Mouse (Mus musculus): ENCODE results near the gene Gcc1. TPM values are rescaled to one million over a fixed set of nuclear protein-coding genes. Genes with fewer than 3 reads are reported as not detected.

The Gcc1 gene
- total and polyA plus RNA-seq, 2 experiments from 2014 or later = 9.6 to 17.2 TPM

DNA sequence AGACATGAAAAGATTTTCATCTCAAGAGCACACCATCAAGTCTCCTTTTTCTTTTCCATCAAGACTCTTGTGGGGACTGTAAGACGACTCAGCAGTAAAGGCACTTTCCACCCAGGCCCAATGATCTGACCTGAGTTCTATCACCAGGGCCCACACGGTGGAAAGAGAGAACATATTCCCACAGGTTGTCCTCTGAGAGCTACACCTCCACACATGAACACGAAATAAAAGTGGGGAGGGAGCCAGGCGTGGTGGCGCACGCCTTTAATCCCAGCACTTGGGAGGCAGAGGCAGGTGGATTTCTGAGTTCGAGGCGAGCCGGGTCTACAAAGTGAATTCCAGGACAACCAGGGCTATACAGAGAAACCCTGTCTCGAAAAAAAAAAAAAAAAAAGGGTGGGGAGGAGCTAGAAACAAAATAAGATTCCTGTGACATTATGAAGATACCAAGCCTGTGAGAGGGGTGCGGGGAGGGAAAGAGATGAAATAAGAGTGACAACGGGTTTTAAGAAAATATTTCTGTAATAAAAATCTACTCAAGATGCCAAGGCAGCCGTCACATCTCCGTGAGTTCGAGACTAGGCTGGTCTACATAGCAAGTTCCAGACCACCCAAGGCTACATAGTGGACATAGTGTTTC, 5.4 kb downstream of the Gcc1 start:
- Histone ChIP-seq H3K4me1 (ENCODE audit: insufficient read depth) (peaks cover 24% of the 10 kb centered on the region), H3K9me3 (ENCODE audit: low read length) (no peaks in the 10 kb centered on the region), H3K4me3 (ENCODE audit: low read depth, low read length) (peak overlapping the region; percentile 86), H3K36me3 (ENCODE audit: insufficient read depth) (peaks cover 38% of the 10 kb centered on the region), H3K9ac (no peak overlapping the region), H3K27me3 (ENCODE audit: insufficient read depth, low read length) (no peaks in the 10 kb centered on the region), H3K4me2 (ENCODE audit: low read depth) (peak overlapping the region; percentile 74), H3K27ac (ENCODE audit: low read depth, low read length) (peak overlapping the region; percentile 80; the same call in 1 of the 2 replicates)
- ATAC-seq (no peak), DNase-seq (no peak)
- WGBS = 69% methylated on average over 15 of the region's 15 CpGs
- TF ChIP-seq CTCF (IDR thresholded peaks at IDR 0.05; ENCODE audit: low read depth) = no peak

GRCm38 (mm10) chr6:28421469-28422000, 6.7 kb downstream of the Gcc1 start:
- H3K4me2 ChIP-seq (ENCODE audit: low read depth) = peak overlapping the region; percentile 93
- peak; percentile 90 for ATAC-seq
- DNase-seq = peak; percentile 92
- no peaks in the 10 kb centered on the region for H3K27me3 ChIP-seq (ENCODE audit: insufficient read depth, low read length)
- peaks cover 35% of the 10 kb centered on the region for H3K36me3 ChIP-seq (ENCODE audit: insufficient read depth)
- TF ChIP-seq CTCF (IDR thresholded peaks at IDR 0.05; ENCODE audit: low read depth) = peak; percentile 79
- peak overlapping the region; percentile 67 for H3K9ac ChIP-seq
- under 1% methylated on average over 26 of the region's 27 CpGs for WGBS
- H3K4me1 ChIP-seq (ENCODE audit: insufficient read depth) = peaks cover 24% of the 10 kb centered on the region
- no peaks in the 10 kb centered on the region for H3K9me3 ChIP-seq (ENCODE audit: low read length)
- H3K27ac ChIP-seq (ENCODE audit: low read depth, low read length) = 0 out of 2 replicates have a peak overlapping the region, but pooled peaks have one; percentile 1
- H3K4me3 ChIP-seq (ENCODE audit: low read depth, low read length) = peak overlapping the region; percentile 69

DNA sequence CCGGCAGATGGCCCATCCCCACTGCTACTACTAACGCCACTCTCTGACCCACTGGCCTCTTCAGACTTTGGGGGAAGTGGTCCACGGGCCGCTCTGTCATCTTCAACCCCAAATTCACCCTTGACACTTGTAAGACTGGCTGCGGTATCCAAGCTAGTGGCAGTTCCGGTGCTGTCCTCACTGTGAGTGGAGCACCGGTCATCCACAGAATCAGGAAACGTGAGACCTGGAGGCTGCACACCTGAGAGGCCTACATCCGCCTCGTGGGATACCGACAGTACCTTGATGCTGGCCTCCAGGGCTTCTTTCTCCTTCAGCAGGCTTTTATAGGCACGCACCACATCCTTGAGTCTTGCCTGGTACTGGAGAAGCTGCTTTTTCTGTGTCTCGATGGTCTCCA, 7.3 kb downstream of the Gcc1 start:
- H3K4me3 ChIP-seq (ENCODE audit: low read depth, low read length) = peak overlapping the region; percentile 69
- ATAC-seq (no peak), DNase-seq (no peak)
- WGBS = 23% methylated on average over 13 of the region's 13 CpGs
- H3K27me3 ChIP-seq (ENCODE audit: insufficient read depth, low read length) = no peaks in the 10 kb centered on the region
- H3K4me2 ChIP-seq (ENCODE audit: low read depth) = peak overlapping the region; percentile 93
- peak overlapping the region; percentile 67 for H3K9ac ChIP-seq
- no peaks in the 10 kb centered on the region for H3K9me3 ChIP-seq (ENCODE audit: low read length)
- peaks cover 31% of the 10 kb centered on the region for H3K36me3 ChIP-seq (ENCODE audit: insufficient read depth)
- 0 out of 2 replicates have a peak overlapping the region, but pooled peaks have one; percentile 1 for H3K27ac ChIP-seq (ENCODE audit: low read depth, low read length)
- H3K4me1 ChIP-seq (ENCODE audit: insufficient read depth) = peaks cover 24% of the 10 kb centered on the region
- no peak for TF ChIP-seq CTCF (IDR thresholded peaks at IDR 0.05; ENCODE audit: low read depth)

GRCm38 (mm10) chr6:28420361-28420760, 7.8 kb downstream of the Gcc1 start:
- ATAC-seq (no peak), DNase-seq (no peak)
- peak overlapping the region; percentile 93 for H3K4me2 ChIP-seq (ENCODE audit: low read depth)
- H3K9me3 ChIP-seq (ENCODE audit: low read length) = no peaks in the 10 kb centered on the region
- H3K27me3 ChIP-seq (ENCODE audit: insufficient read depth, low read length) = no peaks in the 10 kb centered on the region
- 0 out of 2 replicates have a peak overlapping the region, but pooled peaks have one; percentile 67 for H3K9ac ChIP-seq
- no peak overlapping the region for H3K27ac ChIP-seq (ENCODE audit: low read depth, low read length)
- peak overlapping the region; percentile 69 for H3K4me3 ChIP-seq (ENCODE audit: low read depth, low read length)
- peaks cover 24% of the 10 kb centered on the region for H3K4me1 ChIP-seq (ENCODE audit: insufficient read depth)
- H3K36me3 ChIP-seq (ENCODE audit: insufficient read depth) = peaks cover 31% of the 10 kb centered on the region
- 84% methylated on average over 17 of the region's 17 CpGs for whole genome bisulfite sequencing
- TF ChIP-seq CTCF (IDR thresholded peaks at IDR 0.05; ENCODE audit: low read depth) = no peak

GRCm38 (mm10) chr6:28419673-28420072, 8.5 kb downstream of the Gcc1 start:
- no peak overlapping the region for H3K4me3 ChIP-seq (ENCODE audit: low read depth, low read length)
- no peak for ATAC-seq
- TF ChIP-seq CTCF (IDR thresholded peaks at IDR 0.05; ENCODE audit: low read depth) = no peak

GRCm38 (mm10) chr6:28418449-28418848, 9.7 kb downstream of the Gcc1 start:
- no peak overlapping the region for H3K9ac ChIP-seq
- WGBS = 75% methylated on average over 14 of the region's 14 CpGs
- peaks cover 22% of the 10 kb centered on the region for H3K4me1 ChIP-seq (ENCODE audit: insufficient read depth)
- ATAC-seq = no peak
- TF ChIP-seq CTCF (IDR thresholded peaks at IDR 0.05; ENCODE audit: low read depth) = 0 out of 2 replicates have a peak, but pooled peaks have one; percentile 5
- no peak overlapping the region for H3K4me2 ChIP-seq (ENCODE audit: low read depth)
- H3K9me3 ChIP-seq (ENCODE audit: low read length) = no peaks in the 10 kb centered on the region
- H3K27me3 ChIP-seq (ENCODE audit: insufficient read depth, low read length) = no peaks in the 10 kb centered on the region
- H3K27ac ChIP-seq (ENCODE audit: low read depth, low read length) = no peak overlapping the region
- peak; percentile 17 for DNase-seq
- peaks cover 32% of the 10 kb centered on the region for H3K36me3 ChIP-seq (ENCODE audit: insufficient read depth)
- no peak overlapping the region for H3K4me3 ChIP-seq (ENCODE audit: low read depth, low read length)

More at GRCm38 (mm10) chr6:28419673-28420072, 8.5 kb downstream of the Gcc1 start:
- no peak overlapping the region for H3K9ac ChIP-seq
- no peaks in the 10 kb centered on the region for H3K27me3 ChIP-seq (ENCODE audit: insufficient read depth, low read length)
- DNase-seq = no peak
- H3K4me2 ChIP-seq (ENCODE audit: low read depth) = peak overlapping the region; percentile 93
- H3K4me1 ChIP-seq (ENCODE audit: insufficient read depth) = peaks cover 22% of the 10 kb centered on the region
- peaks cover 32% of the 10 kb centered on the region for H3K36me3 ChIP-seq (ENCODE audit: insufficient read depth)
- WGBS = 78% methylated on average over 2 of the region's 2 CpGs
- no peaks in the 10 kb centered on the region for H3K9me3 ChIP-seq (ENCODE audit: low read length)
- H3K27ac ChIP-seq (ENCODE audit: low read depth, low read length) = no peak overlapping the region

GRCm38 (mm10) chr6:28416981-28417380, 11.2 kb downstream of the Gcc1 start:
- H3K4me3 ChIP-seq (ENCODE audit: low read depth, low read length) = no peak overlapping the region
- DNase-seq = no peak
- WGBS = 79% methylated on average over 4 of the region's 4 CpGs
- H3K9ac ChIP-seq = no peak overlapping the region
- H3K27ac ChIP-seq (ENCODE audit: low read depth, low read length) = no peak overlapping the region
- H3K4me2 ChIP-seq (ENCODE audit: low read depth) = no peak overlapping the region
- H3K4me1 ChIP-seq (ENCODE audit: insufficient read depth) = peaks cover 19% of the 10 kb centered on the region
- no peak for ATAC-seq
- no peak for TF ChIP-seq CTCF (IDR thresholded peaks at IDR 0.05; ENCODE audit: low read depth)
- no peaks in the 10 kb centered on the region for H3K27me3 ChIP-seq (ENCODE audit: insufficient read depth, low read length)
- peaks cover 32% of the 10 kb centered on the region for H3K36me3 ChIP-seq (ENCODE audit: insufficient read depth)
- H3K9me3 ChIP-seq (ENCODE audit: low read length) = no peaks in the 10 kb centered on the region

Measured in forebrain, postnatal 0 days (tissue).